Mouse (Mus musculus) spleen, adult 2 months (tissue): Measurements from ENCODE around the gene Gm21972.

Experiments used
- CTCF ChIP-seq: fragments of 200-500 bp; IDR thresholded peaks from 2 replicates; pipeline ENCODE4 v1.5.1; 2011; ENCODE audit warnings: mild to moderate bottlenecking, inconsistent platforms; ENCODE audit not compliant: insufficient read depth, insufficient read length, insufficient replicate concordance; ENCODE audit errors: extremely low read depth
- POLR2A ChIP-seq: fragments of 200-500 bp; IDR thresholded peaks from 2 replicates; pipeline ENCODE4 v1.6.1; 2011; ENCODE audit warnings: low read depth, low read length, inconsistent platforms

DNA sequence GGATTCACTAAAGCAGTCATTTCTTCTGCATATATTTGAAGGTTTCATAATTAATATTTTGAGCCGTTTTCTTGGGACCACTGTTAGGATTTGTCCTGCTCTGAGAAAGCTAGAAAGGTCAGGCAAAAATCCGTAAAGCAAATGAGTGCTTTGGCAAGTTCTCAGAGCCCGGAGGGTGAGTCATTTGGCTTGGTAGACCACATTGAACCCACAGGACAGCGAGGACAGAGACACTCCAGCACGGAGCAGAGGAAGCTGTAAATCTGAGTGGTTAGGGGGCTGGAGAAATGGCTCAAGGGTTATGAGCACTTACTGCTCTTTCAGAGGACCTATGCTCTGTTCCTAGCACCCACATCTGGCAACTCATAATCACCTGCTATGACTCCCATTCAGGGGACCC lies 14.1 kb downstream of the Gm21972 start:
- TF ChIP-seq CTCF = no peak
- TF ChIP-seq POLR2A = no peak
